Mouse (Mus musculus) E14TG2a.4 (cell line): Measurements from ENCODE around the gene Prss16.

Source experiments
- H3K27me3 ChIP-seq: 2 replicates; pipeline ENCODE4 v1.6.1; 2014; ENCODE audit warnings: low read length, control low read depth; ENCODE audit not compliant: insufficient read depth
- H3K36me3 ChIP-seq: 2 replicates; pipeline ENCODE4 v1.6.1; 2014; ENCODE audit warnings: low read length, control low read depth; ENCODE audit not compliant: insufficient read depth
- H3K4me1 ChIP-seq: replicated peaks from 2 replicates; pipeline ENCODE4 v1.6.1; 2014; ENCODE audit warnings: low read depth, low read length, control low read depth
- H3K4me3 ChIP-seq: replicated peaks from 2 replicates; pipeline ENCODE4 v1.5.1; 2014; ENCODE audit warnings: mild to moderate bottlenecking, low read length
- H3K9me3 ChIP-seq: 2 replicates; pipeline ENCODE4 v1.6.1; 2014; ENCODE audit warnings: low read length, control low read depth
- CTCF ChIP-seq: conservative IDR thresholded peaks from 2 replicates; pipeline ENCODE4 v1.5.1; 2014; ENCODE audit warnings: low read length
- NANOG ChIP-seq: IDR thresholded peaks from 2 replicates; pipeline ENCODE4 v1.6.1; 2014; ENCODE audit warnings: borderline replicate concordance, low read length, mixed read lengths
- POU5F1 ChIP-seq: IDR thresholded peaks from 2 replicates; pipeline ENCODE4 v1.6.1; 2014; ENCODE audit warnings: low read length, borderline replicate concordance

Prss16 gene

DNA sequence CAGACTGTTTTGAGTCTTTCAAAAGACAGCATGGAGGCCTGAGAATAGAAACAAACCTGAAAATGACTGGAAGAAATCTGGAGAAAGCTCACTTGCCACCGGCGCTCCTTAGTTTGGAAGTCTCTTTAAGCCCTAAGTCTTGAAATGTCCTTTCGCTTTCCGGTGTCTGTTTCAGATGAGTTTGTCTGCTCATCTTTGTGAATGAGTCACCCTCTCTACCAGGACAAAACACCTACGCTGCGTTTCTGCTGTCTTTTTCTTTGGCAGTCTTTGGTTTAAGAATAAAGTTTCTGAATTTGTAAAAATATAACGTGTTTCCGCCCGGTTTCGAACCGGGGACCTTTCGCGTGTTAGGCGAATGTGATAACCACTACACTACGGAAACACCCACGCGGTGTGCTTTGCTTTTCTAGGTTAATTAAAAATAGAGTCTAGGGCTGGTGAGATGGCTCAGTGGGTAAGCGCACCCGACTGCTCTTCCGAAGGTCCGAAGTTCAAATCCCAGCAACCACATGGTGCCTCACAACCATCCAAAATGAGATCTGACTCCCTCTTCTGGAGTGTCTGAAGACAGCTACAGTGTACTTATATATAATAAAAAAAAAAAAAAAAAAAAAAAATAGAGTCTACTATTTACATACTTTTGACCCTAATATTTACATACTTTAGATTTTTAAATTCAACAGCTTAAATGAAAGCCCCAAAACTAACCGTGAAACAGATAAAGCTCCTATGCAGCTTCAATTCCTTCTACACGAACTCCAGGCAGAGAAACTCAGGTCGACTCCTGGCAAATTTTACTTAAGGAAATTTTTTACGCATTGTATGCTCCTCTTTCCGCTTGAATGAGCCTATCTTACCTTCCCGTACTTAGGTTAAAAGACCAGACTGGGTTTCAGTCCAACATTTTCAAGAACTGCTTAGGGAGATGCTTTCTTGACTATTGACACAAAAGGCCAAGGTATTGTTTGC lies 6.2 kb upstream of the Prss16 start:
- peaks cover 32% of the 10 kb centered on the region for H3K4me1 ChIP-seq
- peak overlapping the region; percentile 69 for H3K4me3 ChIP-seq
- TF ChIP-seq POU5F1 (no peak), NANOG (no peak), CTCF (no peak)
- no peaks in the 10 kb centered on the region for H3K36me3 ChIP-seq
- peaks cover 50% of the 10 kb centered on the region for H3K27me3 ChIP-seq
- H3K9me3 ChIP-seq: no peaks in the 10 kb centered on the region

DNA sequence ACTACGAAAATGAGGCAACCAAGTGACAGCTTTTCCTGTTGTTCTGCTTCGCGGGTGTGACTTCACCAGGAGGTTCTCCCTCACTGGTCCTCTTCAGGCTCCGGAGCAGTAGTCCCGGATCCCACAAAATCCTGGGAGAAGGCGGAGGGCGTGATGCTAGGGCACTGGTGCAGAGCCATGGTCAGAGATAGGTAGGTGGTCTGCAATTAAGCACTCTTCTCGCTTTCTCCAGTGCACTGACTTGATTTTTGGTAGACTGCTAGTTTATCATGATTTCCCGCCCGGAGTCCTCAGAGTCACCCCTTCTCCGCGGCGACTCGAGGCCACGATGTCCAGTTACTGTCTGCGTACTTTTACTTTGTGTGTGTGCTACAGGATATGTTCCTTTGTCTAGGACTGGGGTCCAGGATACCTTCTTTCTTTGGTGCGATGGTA lies 4.9 kb upstream of the Prss16 start:
- Histone ChIP-seq H3K36me3 (no peaks in the 10 kb centered on the region), H3K4me1 (peaks cover 25% of the 10 kb centered on the region), H3K4me3 (peak overlapping the region; percentile 69), H3K9me3 (no peaks in the 10 kb centered on the region), H3K27me3 (peaks cover 53% of the 10 kb centered on the region)
- TF ChIP-seq NANOG (no peak), POU5F1 (no peak), CTCF (no peak)

GRCm38 (mm10) chr13:22013716-22014115 lies 4.2 kb upstream of the Prss16 start:
- TF ChIP-seq NANOG: no peak
- TF ChIP-seq CTCF: no peak
- TF ChIP-seq POU5F1: no peak
- no peaks in the 10 kb centered on the region for H3K9me3 ChIP-seq
- H3K4me3 ChIP-seq: peak overlapping the region; percentile 69; the same call in 1 of the 2 replicates

DNA sequence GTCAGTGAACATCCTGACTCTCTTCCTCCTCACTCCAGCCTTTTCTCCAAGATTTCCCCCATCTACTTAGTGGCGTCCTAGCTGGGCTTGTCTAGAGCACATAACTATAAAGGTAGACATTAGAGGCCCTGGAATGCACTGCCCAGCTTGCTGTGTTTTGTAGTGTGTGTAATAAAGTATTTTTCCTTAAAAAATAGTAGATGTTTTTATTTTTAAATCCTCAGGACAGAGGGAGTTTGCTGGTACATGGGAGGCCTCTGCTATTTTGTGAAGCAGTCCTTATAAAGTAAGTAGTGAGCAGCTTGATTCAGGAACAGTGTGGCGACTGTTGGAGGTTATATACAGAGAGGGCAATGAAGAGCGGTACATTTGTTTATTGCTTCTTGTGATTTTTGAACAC lies 835 bp downstream of the Prss16 start:
- TF ChIP-seq NANOG: no peak
- Histone ChIP-seq H3K27me3 (peaks cover 90% of the 10 kb centered on the region), H3K36me3 (no peaks in the 10 kb centered on the region), H3K9me3 (no peaks in the 10 kb centered on the region), H3K4me3 (no peak overlapping the region), H3K4me1 (peaks cover 20% of the 10 kb centered on the region)

More at GRCm38 (mm10) chr13:22013716-22014115, 4.2 kb upstream of the Prss16 start:
- H3K4me1 ChIP-seq: peaks cover 24% of the 10 kb centered on the region
- H3K27me3 ChIP-seq: peaks cover 55% of the 10 kb centered on the region
- no peaks in the 10 kb centered on the region for H3K36me3 ChIP-seq

- Histone ChIP-seq H3K27me3 (peaks cover 92% of the 10 kb centered on the region), H3K4me1 (peaks cover 17% of the 10 kb centered on the region), H3K4me3 (peak overlapping the region; percentile 89; the same call in 1 of the 2 replicates), H3K36me3 (no peaks in the 10 kb centered on the region), H3K9me3 (no peaks in the 10 kb centered on the region)
- no peak for TF ChIP-seq NANOG
- no peak for TF ChIP-seq CTCF
- TF ChIP-seq POU5F1: no peak
Measured at GRCm38 (mm10) chr13:22007872-22008271, 1.7 kb downstream of the Prss16 start.

- Histone ChIP-seq H3K27me3 (peaks cover 93% of the 10 kb centered on the region), H3K36me3 (no peaks in the 10 kb centered on the region), H3K4me3 (peak overlapping the region; percentile 89), H3K4me1 (peaks cover 18% of the 10 kb centered on the region), H3K9me3 (no peaks in the 10 kb centered on the region)
- TF ChIP-seq POU5F1 (no peak), NANOG (no peak), CTCF (no peak)
Measured at GRCm38 (mm10) chr13:22007121-22007510, 2.4 kb downstream of the Prss16 start.

DNA sequence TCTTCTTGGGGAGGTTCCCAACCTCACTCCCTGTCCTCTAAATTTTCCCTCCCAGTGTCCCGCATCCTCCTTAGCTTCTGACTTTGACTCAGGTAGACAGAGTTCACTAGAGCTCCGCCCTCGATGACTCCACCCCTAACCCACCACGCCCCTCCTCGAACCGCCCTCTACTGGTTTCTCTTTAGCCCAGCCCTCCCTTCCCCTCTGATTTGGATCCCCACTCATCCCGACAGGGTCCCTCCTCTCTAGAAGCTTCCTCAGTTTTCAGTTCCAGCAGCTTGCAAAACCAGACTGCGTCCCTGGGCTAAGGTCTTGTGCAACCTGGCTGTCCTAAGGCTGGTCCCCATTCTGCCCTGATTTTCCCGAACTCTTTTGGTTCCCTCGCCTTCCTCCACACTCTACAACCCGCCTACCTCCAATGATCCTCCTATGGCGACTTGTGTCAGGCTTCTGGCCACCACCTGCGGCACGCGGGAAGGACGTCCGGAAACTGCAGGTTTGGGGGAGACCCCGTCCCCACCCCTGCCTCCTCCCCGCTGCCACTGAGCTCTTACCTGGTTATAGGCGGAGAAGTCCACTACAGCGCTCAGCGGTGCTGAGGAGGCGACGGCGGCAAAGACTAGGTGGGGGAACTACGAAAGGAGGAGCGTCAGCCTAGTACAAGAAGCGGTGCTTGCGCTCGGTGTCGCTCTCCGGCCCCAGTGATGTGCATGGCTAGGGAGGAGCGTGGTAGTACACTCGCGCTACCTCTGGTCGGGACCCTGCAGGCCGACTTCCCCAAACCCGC lies 3.0 kb downstream of the Prss16 start:
- Histone ChIP-seq H3K36me3 (no peaks in the 10 kb centered on the region), H3K4me1 (peaks cover 24% of the 10 kb centered on the region), H3K4me3 (peak overlapping the region; percentile 89), H3K9me3 (no peaks in the 10 kb centered on the region), H3K27me3 (peaks cover 96% of the 10 kb centered on the region)
- TF ChIP-seq NANOG (no peak), POU5F1 (no peak), CTCF (no peak)
